In genomic region chr1:12000557-12000956, GRCm38 (mm10) we compare ENCODE assay signal across 12 mouse cellular contexts.
DNase-seq lines count a peak whose midpoint lies in the region; ATAC-seq and TF ChIP-seq lines count a peak whose summit lies in the region.
"Had no signal": no experiment of that assay in that cellular context is flagged by ENCODE, and none has a peak within 500 bp of the region (broad histone marks: within the 10 kb centered on the region; RNA-seq: fewer than 3 reads in every experiment).

No protein-coding gene starts in this region.

- H3K27ac ChIP-seq in lung, embryonic 14.5 days (ENCODE audit: low read depth), result no peak overlapping the region
- H3K27ac ChIP-seq in embryonic facial prominence, embryonic 12.5 days, result no peak overlapping the region
- H3K27ac ChIP-seq in hindbrain, postnatal 0 days, result no peak overlapping the region
- H3K27ac ChIP-seq: heart, embryonic 15.5 days; kidney, postnatal 0 days had no signal

- H3K27me3 ChIP-seq in lung, embryonic 14.5 days (ENCODE audit: insufficient read depth, low read length), result no peaks in the 10 kb centered on the region
- H3K27me3 ChIP-seq in embryonic facial prominence, embryonic 12.5 days, result no peaks in the 10 kb centered on the region
- H3K27me3 ChIP-seq in hindbrain, postnatal 0 days (ENCODE audit: insufficient read depth, low read length), result no peaks in the 10 kb centered on the region
- H3K27me3 ChIP-seq: CH12.LX; heart, embryonic 15.5 days had no signal

- H3K9me3 ChIP-seq in lung, embryonic 14.5 days (ENCODE audit: low read depth, low read length), result no peaks in the 10 kb centered on the region
- no peaks in the 10 kb centered on the region for H3K9me3 ChIP-seq in embryonic facial prominence, embryonic 12.5 days
- H3K9me3 ChIP-seq in hindbrain, postnatal 0 days (ENCODE audit: low read length), result no peaks in the 10 kb centered on the region
- H3K9me3 ChIP-seq: heart, embryonic 15.5 days had no signal

- ATAC-seq in lung, embryonic 14.5 days (ENCODE audit: insufficient read depth), result peak; percentile 75
- ATAC-seq in embryonic facial prominence, embryonic 12.5 days (ENCODE audit: insufficient number of reproducible peaks, insufficient read depth, low FRiP score, low TSS enrichment), result peak; percentile 72; the same call in 1 of the 2 replicates
- peak; percentile 73 for ATAC-seq in hindbrain, postnatal 0 days

- no peak overlapping the region for H3K9ac ChIP-seq in lung, embryonic 14.5 days
- no peak overlapping the region for H3K9ac ChIP-seq in embryonic facial prominence, embryonic 12.5 days
- no peak overlapping the region for H3K9ac ChIP-seq in hindbrain, postnatal 0 days (replicated peaks; ENCODE audit: low read length)
- H3K9ac ChIP-seq: heart, embryonic 15.5 days had no signal

- no peak for TF ChIP-seq CTCF in lung, embryonic 14.5 days (IDR thresholded peaks at IDR 0.05; ENCODE audit: low read depth)
- TF ChIP-seq CTCF in hindbrain, postnatal 0 days (IDR thresholded peaks at IDR 0.05; ENCODE audit: low read depth), result no peak

- H3K4me1 ChIP-seq in lung, embryonic 14.5 days (ENCODE audit: insufficient read depth), result no peaks in the 10 kb centered on the region
- H3K4me1 ChIP-seq in embryonic facial prominence, embryonic 12.5 days, result peaks cover 10% of the 10 kb centered on the region; the same call in 1 of the 2 replicates
- H3K4me1 ChIP-seq in hindbrain, postnatal 0 days (ENCODE audit: insufficient read depth, low read length), result no peaks in the 10 kb centered on the region
- H3K4me1 ChIP-seq: heart, embryonic 15.5 days had no signal

- WGBS in lung, embryonic 14.5 days, result 33% methylated on average over 4 of the region's 4 CpGs
- 32% methylated on average over 4 of the region's 4 CpGs for WGBS in embryonic facial prominence, embryonic 12.5 days
- 32% methylated on average over 4 of the region's 4 CpGs for WGBS in hindbrain, postnatal 0 days

- H3K36me3 ChIP-seq in lung, embryonic 14.5 days (ENCODE audit: insufficient read depth), result no peaks in the 10 kb centered on the region
- no peaks in the 10 kb centered on the region for H3K36me3 ChIP-seq in embryonic facial prominence, embryonic 12.5 days
- no peaks in the 10 kb centered on the region for H3K36me3 ChIP-seq in hindbrain, postnatal 0 days (ENCODE audit: insufficient read depth, low read length)
- H3K36me3 ChIP-seq: heart, embryonic 15.5 days had no signal

- peak; percentile 69 for DNase-seq in lung, embryonic 14.5 days
- DNase-seq in lung, postnatal 36 days, result no peak
- DNase-seq in hindbrain, postnatal 0 days (ENCODE audit: low spot score), result peak; percentile 61
- peak; percentile 25 for DNase-seq in retina, embryonic 14.5 days (ENCODE audit: low spot score)
- no peak for DNase-seq in urinary bladder, postnatal 25 days (ENCODE audit: low spot score)
- no peak for DNase-seq in thymus, postnatal 25 days
- no peak for DNase-seq in adrenal gland, adult 8-10 months
- DNase-seq: cerebellum, adult 18-20 months had no signal

- H3K4me3 ChIP-seq in lung, embryonic 14.5 days (ENCODE audit: low read depth, low read length), result no peak overlapping the region
- H3K4me3 ChIP-seq in embryonic facial prominence, embryonic 12.5 days, result no peak overlapping the region
- H3K4me3 ChIP-seq in hindbrain, postnatal 0 days (ENCODE audit: low read length), result no peak overlapping the region
- H3K4me3 ChIP-seq: heart, embryonic 15.5 days had no signal

- no peak overlapping the region for H3K4me2 ChIP-seq in lung, embryonic 14.5 days
- no peak overlapping the region for H3K4me2 ChIP-seq in embryonic facial prominence, embryonic 12.5 days (replicated peaks)
- H3K4me2 ChIP-seq in hindbrain, postnatal 0 days (ENCODE audit: low read depth, low read length), result no peak overlapping the region
- H3K4me2 ChIP-seq: heart, embryonic 15.5 days had no signal

Comparison
In these comparisons a context has a peak if more than half of its experiments do, and no peak if none do; other contexts are left out.
1. DNase-seq: peak in lung, embryonic 14.5 days (single experiment), hindbrain, postnatal 0 days (single experiment) and retina, embryonic 14.5 days (single experiment); none in lung, postnatal 36 days (single experiment), urinary bladder, postnatal 25 days (single experiment), thymus, postnatal 25 days (single experiment) and adrenal gland, adult 8-10 months (single experiment).
2. Peak in every context shown above with its lines, with median percentiles within 50 percentile points of each other: ATAC-seq.